Mouse (Mus musculus): ENCODE data around the gene Arg2.
"Not testable (repeated sequence)": the region's sequence is repeated elsewhere in the genome, so short reads cannot be mapped to it uniquely, and the experiment has no call there.

The Arg2 gene

DNA sequence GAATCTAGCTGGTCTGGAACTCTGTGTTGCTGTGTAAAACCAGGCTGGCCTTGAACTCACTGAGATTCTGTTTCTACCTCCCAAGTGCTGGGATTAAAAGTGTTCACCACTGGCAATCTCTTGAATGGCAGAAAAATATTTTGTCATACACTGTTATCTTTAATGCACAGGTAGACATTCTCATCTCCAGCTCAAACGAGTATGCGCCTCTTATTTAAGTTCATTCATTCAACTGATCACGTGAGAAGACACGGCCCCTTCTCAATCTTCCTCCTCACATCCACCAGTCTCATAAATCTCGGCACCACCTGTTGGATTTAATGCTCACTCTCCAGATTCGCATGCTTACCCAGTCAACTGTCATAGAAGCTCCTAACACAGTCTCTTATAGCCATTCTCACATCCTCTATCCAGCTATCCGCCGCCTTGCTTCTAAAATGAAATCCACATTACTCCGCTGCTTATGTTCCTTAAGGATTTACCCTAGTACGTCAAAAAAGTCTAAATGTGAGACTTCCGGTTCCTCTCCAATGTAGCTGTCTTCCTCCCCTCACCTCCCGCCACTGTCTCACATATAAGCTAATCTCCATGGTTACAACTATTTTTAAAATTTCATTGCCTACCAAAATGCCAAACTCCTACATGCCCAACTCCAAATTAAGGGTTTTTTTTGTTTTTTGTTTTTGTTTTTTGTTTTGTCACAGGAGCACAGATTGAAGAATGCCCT, 40.9 kb downstream of the Arg2 start:
- DNase-seq (ENCODE audit: low spot score in 2 of 2) = no peak

GRCm38 (mm10) chr12:79172019-79172941, 41.7 kb downstream of the Arg2 start, which contains the start of gene Vti1b:
TSS of gene Vti1b (minus strand) at chr12:79172667.
- peak; percentile 77 to 81 for DNase-seq (ENCODE audit: low spot score in 2 of 2)

- peak in 1 of 2 experiments; percentile 7 for DNase-seq (ENCODE audit: low spot score in 2 of 2)
Observed at GRCm38 (mm10) chr12:79173721-79174120, 43.1 kb downstream of the Arg2 start.

GRCm38 (mm10) chr12:79175998-79176397, 45.4 kb downstream of the Arg2 start:
- no peak for DNase-seq (ENCODE audit: low spot score in 2 of 2)

- not testable (repeated sequence) for DNase-seq (ENCODE audit: low spot score in 2 of 2)
Observed at GRCm38 (mm10) chr12:79185160-79185559, 54.6 kb downstream of the Arg2 start.

- peak; percentile 46 to 59 for DNase-seq (ENCODE audit: low spot score in 2 of 2)
Observed at GRCm38 (mm10) chr12:79190931-79191673, 60.5 kb downstream of the Arg2 start.

DNA sequence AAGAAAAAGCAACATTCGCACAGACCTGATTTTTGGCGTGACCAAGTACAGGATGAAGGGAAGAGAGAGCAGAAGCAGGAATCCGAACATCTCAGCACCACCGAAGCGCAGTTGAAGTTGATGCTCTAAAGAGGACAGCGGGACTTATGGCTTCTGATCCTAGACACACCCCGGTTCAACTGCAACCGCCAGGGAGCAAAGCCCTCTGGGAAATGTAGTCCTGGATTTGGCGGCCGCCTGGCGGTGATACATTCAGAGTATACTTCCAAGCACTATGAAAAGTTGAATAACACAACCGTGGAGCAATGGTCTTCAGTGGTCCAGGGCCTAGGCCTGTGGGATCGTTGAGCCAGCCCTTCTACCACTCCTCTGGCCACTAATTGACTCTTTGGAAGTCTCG, 61.1 kb downstream of the Arg2 start:
- peak; percentile 55 to 76 for DNase-seq (ENCODE audit: low spot score in 2 of 2)

- no peak for DNase-seq (ENCODE audit: low spot score in 2 of 2)
Observed at GRCm38 (mm10) chr12:79192193-79192592, 61.6 kb downstream of the Arg2 start, which contains the start of gene Rdh11. TSS of gene Rdh11 (minus strand) at chr12:79192293.

GRCm38 (mm10) chr12:79193441-79193840, 62.9 kb downstream of the Arg2 start:
- DNase-seq (ENCODE audit: low spot score in 2 of 2) = peak; percentile 32 to 60

GRCm38 (mm10) chr12:79197105-79197504, 66.5 kb downstream of the Arg2 start:
- no peak for DNase-seq (ENCODE audit: low spot score in 2 of 2)

GRCm38 (mm10) chr12:79201882-79202281, 71.3 kb downstream of the Arg2 start:
- no peak for DNase-seq (ENCODE audit: low spot score in 2 of 2)

All from spleen, postnatal 14 days (tissue).